Mouse (Mus musculus) midbrain, embryonic 16.5 days (tissue): ENCODE data around the gene Dennd5a. TPM values are rescaled to one million over a fixed set of nuclear protein-coding genes. Genes with fewer than 3 reads are reported as not detected.

Experiments used
- ATAC-seq: fragments of 200-750 bp; cut with Nextera tagmentation; 2 replicates; pipeline ENCODE4 v1.8.0; 2017; ENCODE audit warnings: moderate TSS enrichment
- H3K27ac ChIP-seq: fragments of 300-500 bp; sonication (generic); 2 replicates; pipeline ENCODE4 v1.5.1; 2014; ENCODE audit warnings: mild to moderate bottlenecking, low read length, mixed read lengths
- H3K27me3 ChIP-seq: fragments of 300-500 bp; sonication (generic); 2 replicates; pipeline ENCODE4 v1.6.1; 2014; ENCODE audit warnings: low read depth, low read length, mixed read lengths; ENCODE audit not compliant: control insufficient read depth, insufficient read depth
- H3K36me3 ChIP-seq: fragments of 300-500 bp; sonication (generic); 2 replicates; pipeline ENCODE4 v1.6.1; 2014; ENCODE audit warnings: mild to moderate bottlenecking, low read length, moderate library complexity, mixed read lengths; ENCODE audit not compliant: control insufficient read depth, insufficient read depth
- H3K4me1 ChIP-seq: fragments of 300-500 bp; sonication (generic); 2 replicates; pipeline ENCODE4 v1.6.1; 2014; ENCODE audit warnings: mild to moderate bottlenecking, low read length, mixed read lengths; ENCODE audit not compliant: control insufficient read depth, insufficient read depth
- H3K4me2 ChIP-seq: fragments of 300-500 bp; sonication (generic); 2 replicates; pipeline ENCODE4 v1.6.1; 2014; ENCODE audit warnings: mild to moderate bottlenecking, low read length, mixed read lengths
- H3K4me3 ChIP-seq: fragments of 300-500 bp; sonication (generic); 2 replicates; pipeline ENCODE4 v1.5.1; 2014; ENCODE audit warnings: low read depth, mild to moderate bottlenecking, low read length, moderate library complexity, mixed read lengths
- H3K9ac ChIP-seq: fragments of 300-500 bp; sonication (generic); 2 replicates; pipeline ENCODE4 v1.6.1; 2014; ENCODE audit warnings: low read depth, low read length, mixed read lengths
- H3K9me3 ChIP-seq: fragments of 300-500 bp; sonication (generic); replicated peaks from 2 replicates; pipeline ENCODE4 v1.6.1; 2014; ENCODE audit warnings: mild to moderate bottlenecking, low read length, mixed read lengths; ENCODE audit not compliant: control insufficient read depth, poor library complexity, severe bottlenecking
- whole genome bisulfite sequencing: fragments of 180-500 bp; shearing (Covaris S2); extraction: QIAGEN DNeasy Blood & Tissue Kit; methylation state at CpG from one replicate; pipeline ENCODE4 v1.1.7; 2014; 5-methylcytosine and 5-hydroxymethylcytosine counted together
- polyA plus RNA-seq: library from polyadenylated mRNA; unstranded; fragments of >200 nt; fragmentation: Nextera tagmentation; extraction: Ambion mirVana; gene quantifications from 2 replicates; pipeline ENCODE4 v1.2.1, GENCODE M21; 2015

Dennd5a gene
- polyA plus RNA-seq, 1 experiment from 2014 or later = 38.5 TPM

- Histone ChIP-seq H3K27me3 (no peaks in the 10 kb centered on the region), H3K4me3 (no peak overlapping the region), H3K9me3 (peaks cover 3% of the 10 kb centered on the region; the same call in 1 of the 2 replicates), H3K4me1 (no peaks in the 10 kb centered on the region), H3K9ac (no peak overlapping the region), H3K36me3 (peaks cover 4% of the 10 kb centered on the region; the same call in 1 of the 2 replicates), H3K4me2 (no peak overlapping the region), H3K27ac (no peak overlapping the region)
- no peak for ATAC-seq
- WGBS = 91% methylated on average over 2 of the region's 2 CpGs
These were observed 77.7 kb downstream of the Dennd5a start for GRCm38 (mm10) chr7:109882574-109882973.

GRCm38 (mm10) chr7:109881561-109882099 is 78.6 kb downstream of the Dennd5a start:
- WGBS = 53% methylated on average over 2 of the region's 2 CpGs
- peaks cover under 1% of the 10 kb centered on the region; the same call in 1 of the 2 replicates for H3K36me3 ChIP-seq
- ATAC-seq = no peak
- H3K27me3 ChIP-seq = no peaks in the 10 kb centered on the region
- H3K9ac ChIP-seq = no peak overlapping the region
- H3K4me1 ChIP-seq = no peaks in the 10 kb centered on the region
- no peak overlapping the region for H3K27ac ChIP-seq
- no peak overlapping the region for H3K4me3 ChIP-seq
- peaks cover under 1% of the 10 kb centered on the region; the same call in 1 of the 2 replicates for H3K9me3 ChIP-seq
- H3K4me2 ChIP-seq = no peak overlapping the region

GRCm38 (mm10) chr7:109879158-109879557 is 81.1 kb downstream of the Dennd5a start:
- ATAC-seq = no peak
- H3K4me1 ChIP-seq = no peaks in the 10 kb centered on the region
- H3K27ac ChIP-seq = no peak overlapping the region
- 66% methylated on average over 12 of the region's 12 CpGs for WGBS
- no peaks in the 10 kb centered on the region for H3K27me3 ChIP-seq
- H3K4me2 ChIP-seq = no peak overlapping the region
- H3K9me3 ChIP-seq = no peaks in the 10 kb centered on the region
- H3K36me3 ChIP-seq = no peaks in the 10 kb centered on the region
- H3K4me3 ChIP-seq = no peak overlapping the region
- H3K9ac ChIP-seq = no peak overlapping the region

- Histone ChIP-seq H3K27me3 (no peaks in the 10 kb centered on the region), H3K27ac (no peak overlapping the region), H3K9ac (no peak overlapping the region), H3K36me3 (no peaks in the 10 kb centered on the region), H3K9me3 (no peaks in the 10 kb centered on the region), H3K4me1 (no peaks in the 10 kb centered on the region), H3K4me3 (no peak overlapping the region), H3K4me2 (no peak overlapping the region)
- 77% methylated on average over 8 of the region's 8 CpGs for WGBS
- ATAC-seq = no peak
These were observed 84.2 kb downstream of the Dennd5a start for GRCm38 (mm10) chr7:109876085-109876484.

GRCm38 (mm10) chr7:109875598-109875997 is 84.7 kb downstream of the Dennd5a start:
- no peak overlapping the region for H3K4me3 ChIP-seq
- no peaks in the 10 kb centered on the region for H3K36me3 ChIP-seq
- no peaks in the 10 kb centered on the region for H3K9me3 ChIP-seq
- H3K9ac ChIP-seq = no peak overlapping the region
- H3K27ac ChIP-seq = 0 out of 2 replicates have a peak overlapping the region, but pooled peaks have one; percentile 31
- 69% methylated on average over 3 of the region's 3 CpGs for WGBS
- H3K4me2 ChIP-seq = no peak overlapping the region
- ATAC-seq = no peak
- no peaks in the 10 kb centered on the region for H3K4me1 ChIP-seq
- no peaks in the 10 kb centered on the region for H3K27me3 ChIP-seq

- H3K4me3 ChIP-seq = no peak overlapping the region
- 0 out of 2 replicates have a peak, but pooled peaks have one; percentile 21 for ATAC-seq
- no peak overlapping the region for H3K27ac ChIP-seq
- no peaks in the 10 kb centered on the region for H3K9me3 ChIP-seq
- no peak overlapping the region for H3K4me2 ChIP-seq
- no peaks in the 10 kb centered on the region for H3K27me3 ChIP-seq
- H3K36me3 ChIP-seq = no peaks in the 10 kb centered on the region
- H3K9ac ChIP-seq = no peak overlapping the region
- no peaks in the 10 kb centered on the region for H3K4me1 ChIP-seq
These were observed 85.2 kb downstream of the Dennd5a start for GRCm38 (mm10) chr7:109875033-109875432.

- no peak overlapping the region for H3K4me2 ChIP-seq
- WGBS = 61% methylated on average over 5 of the region's 5 CpGs
- H3K27ac ChIP-seq = no peak overlapping the region
- no peak overlapping the region for H3K4me3 ChIP-seq
- no peaks in the 10 kb centered on the region for H3K9me3 ChIP-seq
- no peak overlapping the region for H3K9ac ChIP-seq
- H3K36me3 ChIP-seq = no peaks in the 10 kb centered on the region
- no peaks in the 10 kb centered on the region for H3K27me3 ChIP-seq
- ATAC-seq = no peak
- no peaks in the 10 kb centered on the region for H3K4me1 ChIP-seq
These were observed 87.1 kb downstream of the Dennd5a start for GRCm38 (mm10) chr7:109873170-109873569.

- Histone ChIP-seq H3K9ac (no peak overlapping the region), H3K36me3 (no peaks in the 10 kb centered on the region), H3K4me1 (no peaks in the 10 kb centered on the region), H3K27me3 (peaks cover 2% of the 10 kb centered on the region; the same call in 1 of the 2 replicates), H3K9me3 (no peaks in the 10 kb centered on the region), H3K27ac (no peak overlapping the region), H3K4me2 (no peak overlapping the region), H3K4me3 (no peak overlapping the region)
- WGBS = 92% methylated on average over 5 of the region's 5 CpGs
- no peak for ATAC-seq
These were observed 89.0 kb downstream of the Dennd5a start for GRCm38 (mm10) chr7:109871232-109871631.

GRCm38 (mm10) chr7:109868498-109868897 is 91.8 kb downstream of the Dennd5a start:
- no peak for ATAC-seq
- Histone ChIP-seq H3K27me3 (peaks cover 6% of the 10 kb centered on the region), H3K27ac (no peak overlapping the region), H3K9me3 (no peaks in the 10 kb centered on the region), H3K36me3 (no peaks in the 10 kb centered on the region), H3K4me3 (no peak overlapping the region), H3K4me1 (peaks cover 7% of the 10 kb centered on the region; the same call in 1 of the 2 replicates), H3K9ac (no peak overlapping the region), H3K4me2 (no peak overlapping the region)
- 9% methylated on average over 3 of the region's 3 CpGs for WGBS
